Mouse (Mus musculus) liver, embryonic 18 days (tissue): ENCODE results near the gene Olfr1198. TPM values are rescaled to one million over a fixed set of nuclear protein-coding genes. Genes with fewer than 3 reads are reported as not detected.

Source experiments
- polyA plus RNA-seq: library from polyadenylated mRNA; depleted of rRNA; stranded (reverse); fragments of >200 nt; gene quantifications from 2 replicates; pipeline ENCODE4 v1.2.3, GENCODE M21; 2012; rRNA removed

Olfr1198 gene
- not detected in 2 replicates for polyA plus RNA-seq

DNA sequence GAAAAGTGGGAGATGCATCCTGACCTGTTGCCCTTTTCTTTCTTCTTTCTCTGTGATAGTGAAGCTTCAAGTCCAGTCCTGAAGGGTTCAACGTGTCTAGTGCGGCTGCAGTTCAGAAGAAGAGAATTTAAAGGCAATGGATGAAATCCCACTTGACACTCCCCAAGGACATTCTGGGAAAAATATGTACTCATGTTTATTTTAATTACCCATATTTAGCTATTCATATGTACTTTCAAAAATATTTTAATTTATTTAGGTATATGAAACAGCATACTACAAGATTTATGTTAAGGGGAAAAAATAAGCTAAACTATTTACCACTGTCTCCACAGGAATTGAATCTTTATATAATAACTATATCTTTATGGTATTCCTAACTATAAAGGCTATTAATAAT, at the start of gene Olfr1198:
Olfr1198 (minus strand) TSS at position 101 of the 400 bp plus-strand sequence.

DNA sequence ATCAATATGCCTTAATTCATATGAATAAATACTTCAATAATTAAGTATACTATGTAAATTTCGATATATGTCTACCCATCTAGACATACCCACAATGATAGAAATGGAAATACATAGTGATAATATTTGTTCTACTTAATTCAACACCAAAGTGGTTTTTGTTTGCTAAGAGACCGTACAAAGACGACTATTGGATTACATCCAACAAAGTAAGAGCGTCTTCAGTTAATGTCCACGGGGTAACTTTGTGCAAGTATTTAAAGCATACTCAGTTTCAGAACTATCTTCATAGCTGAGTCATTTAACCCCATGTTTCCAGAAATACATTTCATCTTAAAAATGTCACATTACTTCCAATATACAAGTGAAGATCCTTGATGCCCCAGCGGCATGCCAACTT, 41.6 kb upstream of the Olfr1198 start, which contains the start of gene Olfr1201:
Olfr1201 (plus strand) TSS at position 301 of the 400 bp plus-strand sequence.

DNA sequence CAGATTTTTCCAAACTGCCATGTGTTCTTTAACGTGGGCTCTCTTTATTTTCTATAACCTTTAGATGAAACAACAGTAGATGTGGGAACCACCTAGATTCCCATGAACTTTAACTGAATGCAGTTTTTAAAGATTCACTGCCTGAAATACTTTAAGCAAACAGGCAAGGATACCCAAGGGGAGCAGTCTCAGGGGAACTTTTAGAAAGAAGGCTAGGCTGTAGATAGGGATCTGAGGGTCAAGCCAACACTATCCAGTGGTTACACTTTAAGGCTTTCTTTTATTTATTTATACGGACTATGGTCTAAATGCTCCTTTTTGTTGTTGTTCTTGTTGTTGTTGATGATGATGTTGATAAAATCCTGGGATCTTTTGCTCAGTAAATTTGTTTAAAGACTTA, 19.2 kb upstream of the Olfr1198 start, which contains the start of gene Olfr1200:
Olfr1200 (minus strand) TSS at position 101 of the 400 bp plus-strand sequence.

DNA sequence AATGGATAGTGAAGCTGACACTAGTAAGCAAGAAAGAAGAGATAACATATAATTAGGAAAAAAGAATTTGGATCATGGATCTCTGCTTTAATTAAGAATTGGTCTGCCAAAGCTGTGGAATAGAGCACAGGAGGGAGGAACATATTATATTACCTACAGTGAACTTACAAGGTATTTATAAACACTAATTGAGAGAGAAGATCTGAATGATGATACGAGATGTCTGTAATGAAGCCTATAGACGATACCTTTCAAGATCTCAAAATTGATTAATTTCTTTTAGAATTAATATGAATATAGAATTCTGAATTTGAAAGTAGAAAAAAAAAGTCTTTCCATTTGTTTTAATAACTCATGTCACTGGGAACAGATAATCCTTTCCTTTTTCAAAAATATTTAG, 9.2 kb upstream of the Olfr1198 start, which contains the start of gene Olfr1199:
Olfr1199 (minus strand) TSS at position 101 of the 400 bp plus-strand sequence.

DNA sequence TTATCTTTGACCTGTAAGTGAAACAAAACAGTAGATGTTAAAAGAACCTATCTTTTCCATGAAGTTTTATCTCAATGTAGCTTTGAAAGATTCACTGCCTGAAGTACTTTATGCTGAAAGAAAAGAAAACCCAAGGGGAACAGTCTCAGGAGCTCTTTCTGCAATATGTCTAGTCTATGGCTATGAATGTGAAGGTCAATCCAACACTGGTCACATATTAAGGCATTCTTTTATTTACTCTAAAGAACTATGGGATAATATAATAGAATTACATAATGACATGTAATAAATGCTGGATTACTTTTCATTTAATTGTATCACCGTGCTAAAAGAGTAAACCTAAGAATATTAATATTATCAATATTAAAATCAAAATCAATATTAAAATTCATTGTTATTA, 18.9 kb downstream of the Olfr1198 start, which contains the start of gene Olfr1197:
Olfr1197 (minus strand) TSS at position 101 of the 400 bp plus-strand sequence.

DNA sequence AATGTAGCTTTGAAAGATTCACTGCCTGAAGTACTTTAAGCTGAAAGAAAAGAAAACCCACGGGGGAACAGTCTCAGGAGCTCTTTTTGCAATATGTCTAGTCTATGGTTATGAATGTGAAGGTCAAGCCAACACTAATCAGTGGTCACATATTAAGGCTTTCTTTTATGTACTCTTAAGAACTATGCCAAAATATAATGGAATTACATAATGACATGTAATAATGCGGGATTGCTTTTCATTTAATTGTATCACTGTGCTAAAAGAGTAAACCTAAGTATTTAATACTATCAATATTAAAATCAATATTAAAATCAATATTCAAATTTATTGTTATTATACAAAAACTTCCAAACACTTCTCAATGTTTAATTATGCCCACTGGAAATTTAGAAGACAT, 46.7 kb downstream of the Olfr1198 start, which contains the start of gene Olfr1196:
Olfr1196 (minus strand) TSS at position 101 of the 400 bp plus-strand sequence.

Other genes with a start within 250 kb of the Olfr1198 start
- gene Olfr1186, start 232.8 kb downstream of the Olfr1198 start, polyA plus RNA-seq = not detected in 2 replicates
- not detected in 2 replicates for gene Olfr1188, start 194.4 kb downstream of the Olfr1198 start, polyA plus RNA-seq
- not detected in 2 replicates for gene Olfr1189, start 164.9 kb downstream of the Olfr1198 start, polyA plus RNA-seq
- gene Olfr1191-ps1, start 110.8 kb downstream of the Olfr1198 start, polyA plus RNA-seq = not detected in 2 replicates
- not detected in 2 replicates for gene Olfr1192-ps1, start 102.9 kb downstream of the Olfr1198 start, polyA plus RNA-seq
- gene Olfr1193, start 75.7 kb downstream of the Olfr1198 start, polyA plus RNA-seq = not detected in 2 replicates
- not detected in 2 replicates for gene Olfr1195, start 62.2 kb downstream of the Olfr1198 start, polyA plus RNA-seq
- not detected in 2 replicates for gene Olfr1196, start 46.8 kb downstream of the Olfr1198 start, polyA plus RNA-seq
- not detected in 2 replicates for gene Olfr1197, start 19.0 kb downstream of the Olfr1198 start, polyA plus RNA-seq
- gene Olfr1199, start 9.1 kb upstream of the Olfr1198 start, polyA plus RNA-seq = not detected in 2 replicates
- gene Olfr1200, start 19.1 kb upstream of the Olfr1198 start, polyA plus RNA-seq = not detected in 2 replicates
- gene Olfr1201, start 41.7 kb upstream of the Olfr1198 start, polyA plus RNA-seq = not detected in 2 replicates
- gene Olfr1202, start 63.1 kb upstream of the Olfr1198 start, polyA plus RNA-seq = not detected in 2 replicates
- gene Olfr1205, start 78.4 kb upstream of the Olfr1198 start, polyA plus RNA-seq = not detected in 2 replicates
- gene Olfr1204, start 97.9 kb upstream of the Olfr1198 start, polyA plus RNA-seq = not detected in 2 replicates
- gene Olfr1206, start 111.9 kb upstream of the Olfr1198 start, polyA plus RNA-seq = not detected in 2 replicates
- not detected in 2 replicates for gene Olfr1208, start 150.9 kb upstream of the Olfr1198 start, polyA plus RNA-seq
- gene Olfr1209, start 163.8 kb upstream of the Olfr1198 start, polyA plus RNA-seq = not detected in 2 replicates
- gene Olfr1211, start 186.7 kb upstream of the Olfr1198 start, polyA plus RNA-seq = not detected in 2 replicates
- not detected in 2 replicates for gene Olfr1212, start 202.6 kb upstream of the Olfr1198 start, polyA plus RNA-seq
- not detected in 2 replicates for gene Gm13762, start 228.9 kb upstream of the Olfr1198 start, polyA plus RNA-seq
- not detected in 2 replicates for gene Olfr1214, start 241.3 kb upstream of the Olfr1198 start, polyA plus RNA-seq